ENCODE assay signal across 7 mouse cellular contexts in the genomic region with DNA sequence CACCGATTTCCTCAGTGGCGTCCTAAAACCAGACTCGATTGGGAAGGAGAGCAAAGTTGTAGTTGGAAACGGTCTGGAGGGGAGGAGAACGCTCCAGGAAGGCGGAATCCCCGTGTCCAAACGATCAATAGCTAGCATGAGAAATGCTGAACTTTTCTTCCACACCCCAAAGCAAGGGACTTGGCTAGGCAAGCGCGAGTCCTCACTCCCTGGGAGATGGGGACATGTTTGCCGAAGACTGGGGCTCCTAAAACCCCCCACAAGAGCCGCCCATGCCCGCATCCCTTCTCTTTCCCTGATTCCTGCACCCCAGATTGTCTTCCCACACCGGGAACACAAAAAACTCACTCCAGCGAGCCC. TPM values are rescaled to one million over a fixed set of nuclear protein-coding genes. Genes with fewer than 3 reads are reported as not detected.
DNase-seq lines count a peak whose midpoint lies in the region; ATAC-seq and TF ChIP-seq lines count a peak whose summit lies in the region.

No protein-coding gene starts in this region.

- peak overlapping the region; percentile 78 for H3K4me2 ChIP-seq in lung, embryonic 16.5 days (ENCODE audit: low read depth, low read length)
- H3K4me2 ChIP-seq in limb, embryonic 14.5 days (replicated peaks; ENCODE audit: low read depth, low read length, severe bottlenecking): peak overlapping the region; percentile 66
- H3K4me2 ChIP-seq in stomach, embryonic 15.5 days: peak overlapping the region; percentile 66

- peak overlapping the region; percentile 87 for H3K4me3 ChIP-seq in lung, embryonic 16.5 days (ENCODE audit: low read length)
- peak overlapping the region; percentile 75 for H3K4me3 ChIP-seq in limb, embryonic 14.5 days (replicated peaks; ENCODE audit: low read length)
- peak overlapping the region; percentile 79 for H3K4me3 ChIP-seq in stomach, embryonic 15.5 days (replicated peaks)

- WGBS in lung, embryonic 16.5 days: 1% methylated on average over 15 of the region's 15 CpGs
- under 1% methylated on average over 15 of the region's 15 CpGs for WGBS in limb, embryonic 14.5 days
- 0% methylated on average over 15 of the region's 15 CpGs for WGBS in stomach, embryonic 15.5 days

- peak; percentile 19 for ATAC-seq in lung, embryonic 16.5 days (ENCODE audit: low read depth)
- ATAC-seq in erythroblast, adult 5-6 weeks (replicated peaks; ENCODE audit: low FRiP score, poor library complexity, severe bottlenecking): peak; percentile 51
- peak; percentile 34; the same call in 1 of the 2 replicates for ATAC-seq in limb, embryonic 14.5 days (ENCODE audit: low FRiP score, low read depth)
- peak; percentile 19; the same call in 1 of the 2 replicates for ATAC-seq in stomach, embryonic 15.5 days (ENCODE audit: insufficient read depth, low FRiP score, low read depth)

- no peak for TF ChIP-seq POLR2A in limb, embryonic 14.5 days (IDR thresholded peaks at IDR 0.05; ENCODE audit: borderline replicate concordance, extremely low read depth, insufficient read depth, insufficient read length)

- H3K36me3 ChIP-seq in lung, embryonic 16.5 days (ENCODE audit: control insufficient read depth, insufficient read depth, low read length): peaks cover 14% of the 10 kb centered on the region; the same call in 1 of the 2 replicates
- peaks cover 24% of the 10 kb centered on the region for H3K36me3 ChIP-seq in limb, embryonic 14.5 days (ENCODE audit: control insufficient read depth, insufficient read depth, low read length)
- H3K36me3 ChIP-seq in stomach, embryonic 15.5 days: peaks cover 10% of the 10 kb centered on the region; the same call in 1 of the 2 replicates

- H3K9ac ChIP-seq in lung, embryonic 16.5 days (ENCODE audit: low read length): peak overlapping the region; percentile 92
- peak overlapping the region; percentile 76 for H3K9ac ChIP-seq in limb, embryonic 14.5 days (ENCODE audit: low read depth, low read length, severe bottlenecking)
- H3K9ac ChIP-seq in stomach, embryonic 15.5 days: peak overlapping the region; percentile 52; the same call in 1 of the 2 replicates

- H3K9me3 ChIP-seq in lung, embryonic 16.5 days (ENCODE audit: control insufficient read depth, low read length): no peaks in the 10 kb centered on the region
- H3K9me3 ChIP-seq in limb, embryonic 14.5 days (ENCODE audit: control insufficient read depth, low read length): no peaks in the 10 kb centered on the region
- no peaks in the 10 kb centered on the region for H3K9me3 ChIP-seq in stomach, embryonic 15.5 days

- H3K27me3 ChIP-seq in lung, embryonic 16.5 days (ENCODE audit: control insufficient read depth, insufficient read depth, low read depth, low read length): no peaks in the 10 kb centered on the region
- no peaks in the 10 kb centered on the region for H3K27me3 ChIP-seq in limb, embryonic 14.5 days (ENCODE audit: control insufficient read depth, insufficient read depth, low read length)
- no peaks in the 10 kb centered on the region for H3K27me3 ChIP-seq in stomach, embryonic 15.5 days (replicated peaks)

- no peak for DNase-seq in lung, postnatal 14 days
- no peak for DNase-seq in limb, embryonic 14.5 days (ENCODE audit: low spot score)
- no peak for DNase-seq in frontal cortex, postnatal 10 days (ENCODE audit: low spot score in 2 of 2)
- DNase-seq in natural killer cell, adult 2 months (ENCODE audit: low spot score in 2 of 2): no peak

- H3K4me1 ChIP-seq in lung, embryonic 16.5 days (replicated peaks; ENCODE audit: control insufficient read depth, insufficient read depth, low read length): peaks cover 6% of the 10 kb centered on the region
- peaks cover 8% of the 10 kb centered on the region for H3K4me1 ChIP-seq in limb, embryonic 14.5 days (ENCODE audit: control insufficient read depth, insufficient read depth, low read length)
- H3K4me1 ChIP-seq in stomach, embryonic 15.5 days: peaks cover 3% of the 10 kb centered on the region; the same call in 1 of the 2 replicates

- no peak overlapping the region for H3K27ac ChIP-seq in lung, embryonic 16.5 days (ENCODE audit: low read length)
- peak overlapping the region; percentile 72; the same call in 1 of the 2 replicates for H3K27ac ChIP-seq in limb, embryonic 14.5 days (replicated peaks; ENCODE audit: low read depth, low read length)
- H3K27ac ChIP-seq in stomach, embryonic 15.5 days: peak overlapping the region; percentile 55; the same call in 1 of the 2 replicates

RNA-seq across cellular contexts. Expression of a gene that starts 0.8 kb away (rescaled TPM):
- polyA plus RNA-seq in lung, embryonic 16.5 days (2015; fragmentation: Nextera tagmentation; extraction: Ambion mirVana): 44.2 and 47.0 TPM in 2 replicates
- total RNA-seq in erythroblast, adult 5-6 weeks (2015; ENCODE audit: low replicate concordance): 9.0 and 11.5 TPM in 2 replicates
- 7.4 and 8.5 TPM in 2 replicates for total RNA-seq in erythroblast, adult 5-6 weeks (2017; ENCODE audit: low replicate concordance)
- polyA plus RNA-seq in limb, embryonic 14.5 days (2012; rRNA removed): 28.0 and 39.1 TPM in 2 replicates
- polyA plus RNA-seq in limb, embryonic 14.5 days (2014; fragmentation: Nextera tagmentation; extraction: Ambion mirVana): 41.1 and 46.1 TPM in 2 replicates
- polyA plus RNA-seq in stomach, embryonic 15.5 days (2015; fragmentation: Nextera tagmentation; extraction: Ambion mirVana): 41.9 and 48.6 TPM in 2 replicates

RNA-seq across cellular contexts. Expression of a gene that starts 39.1 kb away (rescaled TPM):
- 14.6 and 15.2 TPM in 2 replicates for polyA plus RNA-seq in lung, embryonic 16.5 days (2015; fragmentation: Nextera tagmentation; extraction: Ambion mirVana)
- total RNA-seq in erythroblast, adult 5-6 weeks (2015; ENCODE audit: low replicate concordance): not detected in 2 replicates
- 0.09 TPM in 1 of 2 replicates, not detected in the other for total RNA-seq in erythroblast, adult 5-6 weeks (2017; ENCODE audit: low replicate concordance)
- polyA plus RNA-seq in limb, embryonic 14.5 days (2012; rRNA removed): 8.8 and 9.1 TPM in 2 replicates
- polyA plus RNA-seq in limb, embryonic 14.5 days (2014; fragmentation: Nextera tagmentation; extraction: Ambion mirVana): 12.8 and 14.6 TPM in 2 replicates
- 4.2 and 5.7 TPM in 2 replicates for polyA plus RNA-seq in stomach, embryonic 15.5 days (2015; fragmentation: Nextera tagmentation; extraction: Ambion mirVana)
